Mouse (Mus musculus) c-Kit-positive CD71-positive TER-119-positive erythroid progenitor cells, embryonic 14.5 days (primary cell): Measurements from ENCODE around the gene Adamts18.

Experiments used
- DNase-seq: peaks from one replicate; pipeline ENCODE4 v3.0.0-alpha.2; 2013; ENCODE audit warnings: low spot score

Gene Adamts18

GRCm38 (mm10) chr8:113660128-113660527, 188.4 kb downstream of the Adamts18 start:
- DNase-seq, result no peak

- DNase-seq, result no peak
Observed at GRCm38 (mm10) chr8:113656681-113657298, 191.7 kb downstream of the Adamts18 start.

- DNase-seq, result no peak
Observed at GRCm38 (mm10) chr8:113656154-113656553, 192.4 kb downstream of the Adamts18 start.

GRCm38 (mm10) chr8:113653151-113653550, 195.4 kb downstream of the Adamts18 start:
- DNase-seq, result no peak

GRCm38 (mm10) chr8:113652450-113652849, 196.1 kb downstream of the Adamts18 start:
- no peak for DNase-seq
